Mouse (Mus musculus) neural tube, embryonic 12.5 days (tissue): ENCODE measurements at regions not wholly inside any gene's neighbourhood (a gene's known extent, or its start where the extent isn't known, plus 50 kb on each side); places are given as distances from the start of the nearest gene placed in this dataset.
"Not testable (repeated sequence)": the region's sequence is repeated elsewhere in the genome, so short reads cannot be mapped to it uniquely, and the experiment has no call there.

Experiments used
- ATAC-seq: fragments of 200-750 bp; cut with Nextera tagmentation; 2 replicates; pipeline ENCODE4 v1.8.0; 2017; ENCODE audit warnings: low read depth, mild to moderate bottlenecking, moderate TSS enrichment, moderate library complexity; ENCODE audit not compliant: low FRiP score
- H3K27ac ChIP-seq: fragments of 300-500 bp; sonication (generic); 2 replicates; pipeline ENCODE4 v1.5.1; 2016
- H3K27me3 ChIP-seq: fragments of 300-500 bp; sonication (generic); replicated peaks from 2 replicates; pipeline ENCODE4 v1.6.1; 2016; ENCODE audit warnings: mild to moderate bottlenecking
- H3K36me3 ChIP-seq: fragments of 300-500 bp; sonication (generic); 2 replicates; pipeline ENCODE4 v1.6.1; 2016; ENCODE audit warnings: mild to moderate bottlenecking
- H3K4me1 ChIP-seq: fragments of 300-500 bp; sonication (generic); 2 replicates; pipeline ENCODE4 v1.6.1; 2016
- H3K4me2 ChIP-seq: fragments of 300-500 bp; sonication (generic); replicated peaks from 2 replicates; pipeline ENCODE4 v1.6.1; 2016; ENCODE audit warnings: mild to moderate bottlenecking
- H3K4me3 ChIP-seq: fragments of 300-500 bp; sonication (generic); 2 replicates; pipeline ENCODE4 v1.5.1; 2016
- H3K9ac ChIP-seq: fragments of 300-500 bp; sonication (generic); 2 replicates; pipeline ENCODE4 v1.6.1; 2016; ENCODE audit warnings: mild to moderate bottlenecking
- H3K9me3 ChIP-seq: fragments of 300-500 bp; sonication (generic); 2 replicates; pipeline ENCODE4 v1.6.1; 2016; ENCODE audit warnings: mild to moderate bottlenecking
- WGBS: fragments of 180-500 bp; shearing (Covaris S2); methylation state at CpG from one replicate; pipeline ENCODE4 v1.1.7; 2016; 5-methylcytosine and 5-hydroxymethylcytosine counted together

GRCm38 (mm10) chr9:97297538-97297937 is 72.2 kb downstream of the Trim42 start:
- H3K9me3 ChIP-seq = no peaks in the 10 kb centered on the region
- no peaks in the 10 kb centered on the region for H3K27me3 ChIP-seq
- no peak overlapping the region for H3K9ac ChIP-seq
- H3K36me3 ChIP-seq = no peaks in the 10 kb centered on the region
- 14% methylated on average over 4 of the region's 4 CpGs for WGBS
- H3K4me2 ChIP-seq = no peak overlapping the region
- no peak overlapping the region for H3K27ac ChIP-seq
- ATAC-seq = no peak
- H3K4me3 ChIP-seq = no peak overlapping the region
- H3K4me1 ChIP-seq = no peaks in the 10 kb centered on the region

- 35% methylated on average over 7 of the region's 7 CpGs for WGBS
- H3K9me3 ChIP-seq = no peaks in the 10 kb centered on the region
- no peak overlapping the region for H3K4me3 ChIP-seq
- no peaks in the 10 kb centered on the region for H3K27me3 ChIP-seq
- no peaks in the 10 kb centered on the region for H3K36me3 ChIP-seq
- no peaks in the 10 kb centered on the region for H3K4me1 ChIP-seq
- H3K9ac ChIP-seq = no peak overlapping the region
- no peak overlapping the region for H3K4me2 ChIP-seq
- H3K27ac ChIP-seq = no peak overlapping the region
- no peak for ATAC-seq
These were observed 74.0 kb downstream of the Trim42 start for GRCm38 (mm10) chr9:97295770-97296169.

- Histone ChIP-seq H3K36me3 (no peaks in the 10 kb centered on the region), H3K27ac (no peak overlapping the region), H3K4me3 (no peak overlapping the region), H3K4me1 (no peaks in the 10 kb centered on the region), H3K9ac (no peak overlapping the region), H3K4me2 (no peak overlapping the region), H3K9me3 (no peaks in the 10 kb centered on the region), H3K27me3 (no peaks in the 10 kb centered on the region)
- WGBS = 82% methylated on average over 1 of the region's 1 CpGs
- no peak for ATAC-seq
These were observed 77.9 kb downstream of the Trim42 start for GRCm38 (mm10) chr9:97291870-97292269.

- Histone ChIP-seq H3K27ac (no peak overlapping the region), H3K4me1 (0 out of 2 replicates have a peak, but pooled peaks cover 7% of the 10 kb centered on the region), H3K27me3 (no peaks in the 10 kb centered on the region), H3K36me3 (no peaks in the 10 kb centered on the region), H3K4me2 (no peak overlapping the region), H3K9ac (no peak overlapping the region), H3K9me3 (no peaks in the 10 kb centered on the region), H3K4me3 (no peak overlapping the region)
- ATAC-seq = 0 out of 2 replicates have a peak, but pooled peaks have one; percentile 21
- WGBS = 47% methylated on average over 7 of the region's 7 CpGs
These were observed 85.4 kb downstream of the Trim42 start for GRCm38 (mm10) chr9:97284282-97284802.

GRCm38 (mm10) chr9:97282090-97282489 is 87.7 kb downstream of the Trim42 start:
- H3K36me3 ChIP-seq = no peaks in the 10 kb centered on the region
- H3K27me3 ChIP-seq = no peaks in the 10 kb centered on the region
- 0 out of 2 replicates have a peak, but pooled peaks cover 7% of the 10 kb centered on the region for H3K4me1 ChIP-seq
- no peaks in the 10 kb centered on the region for H3K9me3 ChIP-seq
- H3K4me2 ChIP-seq = no peak overlapping the region
- ATAC-seq = no peak
- H3K27ac ChIP-seq = no peak overlapping the region
- WGBS = 89% methylated on average over 3 of the region's 3 CpGs
- no peak overlapping the region for H3K9ac ChIP-seq
- no peak overlapping the region for H3K4me3 ChIP-seq

GRCm38 (mm10) chr9:97275449-97275848 is 94.3 kb downstream of the Trim42 start:
- H3K4me3 ChIP-seq, H3K36me3 ChIP-seq, H3K9ac ChIP-seq, H3K27me3 ChIP-seq, ATAC-seq, H3K9me3 ChIP-seq, H3K4me1 ChIP-seq, H3K4me2 ChIP-seq, H3K27ac ChIP-seq: not testable (repeated sequence)
- 89% methylated on average over 14 of the region's 14 CpGs for WGBS

GRCm38 (mm10) chr9:97273891-97274290 is 95.9 kb downstream of the Trim42 start:
- H3K9me3 ChIP-seq = no peaks in the 10 kb centered on the region
- H3K36me3 ChIP-seq = no peaks in the 10 kb centered on the region
- no peak overlapping the region for H3K27ac ChIP-seq
- no peaks in the 10 kb centered on the region for H3K4me1 ChIP-seq
- H3K9ac ChIP-seq = no peak overlapping the region
- no peak for ATAC-seq
- no peak overlapping the region for H3K4me3 ChIP-seq
- no peaks in the 10 kb centered on the region for H3K27me3 ChIP-seq
- 90% methylated on average over 7 of the region's 7 CpGs for WGBS
- H3K4me2 ChIP-seq = no peak overlapping the region

- no peak overlapping the region for H3K4me2 ChIP-seq
- ATAC-seq = no peak
- H3K9ac ChIP-seq = no peak overlapping the region
- no peaks in the 10 kb centered on the region for H3K27me3 ChIP-seq
- no peak overlapping the region for H3K27ac ChIP-seq
- no peak overlapping the region for H3K4me3 ChIP-seq
- WGBS = 93% methylated on average over 8 of the region's 8 CpGs
- no peaks in the 10 kb centered on the region for H3K9me3 ChIP-seq
- no peaks in the 10 kb centered on the region for H3K4me1 ChIP-seq
- H3K36me3 ChIP-seq = no peaks in the 10 kb centered on the region
These were observed 97.7 kb downstream of the Trim42 start for GRCm38 (mm10) chr9:97272061-97272460.

- no peak overlapping the region for H3K4me2 ChIP-seq
- H3K9me3 ChIP-seq = no peaks in the 10 kb centered on the region
- WGBS = 95% methylated on average over 1 of the region's 1 CpGs
- no peak overlapping the region for H3K9ac ChIP-seq
- H3K4me3 ChIP-seq = no peak overlapping the region
- H3K36me3 ChIP-seq = no peaks in the 10 kb centered on the region
- no peak overlapping the region for H3K27ac ChIP-seq
- no peak for ATAC-seq
- no peaks in the 10 kb centered on the region for H3K27me3 ChIP-seq
- H3K4me1 ChIP-seq = no peaks in the 10 kb centered on the region
These were observed 122.1 kb downstream of the Trim42 start for GRCm38 (mm10) chr9:97247621-97248020.

- 92% methylated on average over 5 of the region's 5 CpGs for WGBS
- Histone ChIP-seq H3K4me2 (no peak overlapping the region), H3K4me3 (no peak overlapping the region), H3K9me3 (no peaks in the 10 kb centered on the region), H3K27me3 (no peaks in the 10 kb centered on the region), H3K4me1 (peaks cover 5% of the 10 kb centered on the region; the same call in 1 of the 2 replicates), H3K27ac (no peak overlapping the region), H3K9ac (no peak overlapping the region), H3K36me3 (no peaks in the 10 kb centered on the region)
- no peak for ATAC-seq
These were observed 115.1 kb upstream of the Slc25a36 start for GRCm38 (mm10) chr9:97226074-97226473.

- no peak for ATAC-seq
- Histone ChIP-seq H3K4me3 (no peak overlapping the region), H3K9me3 (no peaks in the 10 kb centered on the region), H3K9ac (no peak overlapping the region), H3K4me1 (peaks cover 5% of the 10 kb centered on the region; the same call in 1 of the 2 replicates), H3K27me3 (no peaks in the 10 kb centered on the region), H3K4me2 (peak overlapping the region; percentile 18; the same call in 1 of the 2 replicates), H3K36me3 (no peaks in the 10 kb centered on the region), H3K27ac (no peak overlapping the region)
- 23% methylated on average over 7 of the region's 7 CpGs for WGBS
These were observed 113.6 kb upstream of the Slc25a36 start for GRCm38 (mm10) chr9:97224549-97224948.

- no peak for ATAC-seq
- WGBS = 39% methylated on average over 2 of the region's 2 CpGs
These were observed 103.8 kb upstream of the Slc25a36 start for GRCm38 (mm10) chr9:97214806-97215205.

GRCm38 (mm10) chr9:97190321-97190860 is 79.4 kb upstream of the Slc25a36 start:
- H3K36me3 ChIP-seq = no peaks in the 10 kb centered on the region
- no peak overlapping the region for H3K27ac ChIP-seq
- no peaks in the 10 kb centered on the region for H3K4me1 ChIP-seq
- H3K4me2 ChIP-seq = no peak overlapping the region
- ATAC-seq = no peak
- no peak overlapping the region for H3K9ac ChIP-seq
- H3K4me3 ChIP-seq = no peak overlapping the region
- H3K9me3 ChIP-seq = no peaks in the 10 kb centered on the region
- no peaks in the 10 kb centered on the region; the same call in 1 of the 2 replicates for H3K27me3 ChIP-seq
- 81% methylated on average over 14 of the region's 14 CpGs for WGBS

More at GRCm38 (mm10) chr9:97214806-97215205, 103.8 kb upstream of the Slc25a36 start:
- Histone ChIP-seq H3K4me2 (no peak overlapping the region), H3K4me3 (no peak overlapping the region), H3K9me3 (no peaks in the 10 kb centered on the region), H3K27me3 (no peaks in the 10 kb centered on the region), H3K9ac (no peak overlapping the region), H3K4me1 (no peaks in the 10 kb centered on the region), H3K27ac (no peak overlapping the region), H3K36me3 (no peaks in the 10 kb centered on the region)
